Mouse (Mus musculus) cerebellum, adult 2 months (tissue): Measurements from ENCODE around the gene Sema7a.

Experiments used
- CTCF ChIP-seq: fragments of 200-500 bp; IDR thresholded peaks from 2 replicates; pipeline ENCODE4 v1.5.1; 2011; ENCODE audit warnings: low read depth, mild to moderate bottlenecking, control low read depth, low read length, moderate library complexity, borderline replicate concordance; ENCODE audit not compliant: insufficient read depth
- POLR2A ChIP-seq: fragments of 200-500 bp; IDR thresholded peaks from 2 replicates; pipeline ENCODE4 v1.6.1; 2011; ENCODE audit warnings: low read length, control low read depth, borderline replicate concordance; ENCODE audit not compliant: insufficient read depth

- TF ChIP-seq CTCF (no peak), POLR2A (no peak)
Observed at GRCm38 (mm10) chr9:57949102-57949704, 9.3 kb downstream of the Sema7a start.
